Mouse (Mus musculus): ENCODE data around the gene Vti1a.

DNA sequence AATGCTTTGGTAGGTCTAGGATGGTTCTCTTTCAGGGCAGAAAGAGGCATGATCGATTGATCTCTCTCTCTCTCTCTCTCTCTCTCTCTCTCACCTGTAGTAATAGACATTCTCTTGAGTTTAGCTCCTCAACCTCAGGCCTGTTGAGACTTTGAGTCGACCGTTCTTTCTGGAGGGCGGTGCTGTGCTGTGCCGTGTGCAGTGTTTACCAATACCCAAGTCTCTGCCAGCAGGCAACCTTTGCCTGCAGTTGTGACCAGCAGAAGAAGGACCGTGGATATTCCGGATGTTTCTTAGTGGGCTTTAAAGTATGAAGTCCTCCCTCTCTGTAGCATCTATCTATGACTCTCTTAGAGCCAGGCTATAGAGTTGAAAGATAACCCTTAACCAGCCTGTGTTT lies 26.3 kb downstream of the Vti1a start:
- TF ChIP-seq CTCF (IDR thresholded peaks at IDR 0.05; ENCODE audit: low read depth, low read length), result no peak
- TF ChIP-seq EP300 (IDR thresholded peaks at IDR 0.05; ENCODE audit: insufficient read depth, low read depth, low read length), result no peak
- TF ChIP-seq POLR2A (IDR thresholded peaks at IDR 0.05; ENCODE audit: insufficient read depth, low read length), result no peak
